Mouse (Mus musculus): ENCODE measurements at regions not wholly inside any gene's neighbourhood (a gene's known extent, or its start where the extent isn't known, plus 50 kb on each side); places are given as distances from the start of the nearest gene placed in this dataset.

DNA sequence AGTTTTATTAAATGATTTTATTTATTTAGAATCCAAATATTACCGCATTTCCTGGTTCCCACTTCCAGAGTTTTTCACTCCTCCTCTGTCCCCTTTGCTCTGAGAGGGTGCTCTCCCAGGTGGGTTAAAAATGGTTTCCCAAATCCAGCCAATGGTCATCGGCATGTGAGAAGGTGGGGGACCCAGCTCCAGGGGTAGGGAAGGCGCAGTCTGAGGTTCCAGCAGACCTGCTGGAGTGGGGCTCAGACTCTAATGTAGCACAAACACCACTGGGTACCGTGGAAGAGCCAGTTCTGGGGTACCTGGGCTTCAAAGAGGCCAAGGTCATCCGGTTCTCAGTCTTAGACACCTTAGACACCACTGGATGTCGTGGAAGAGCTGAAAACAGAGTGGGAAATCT is 875.6 kb downstream of the Fscb start:
- DNase-seq (ENCODE audit: low read depth, low spot score): no peak

DNA sequence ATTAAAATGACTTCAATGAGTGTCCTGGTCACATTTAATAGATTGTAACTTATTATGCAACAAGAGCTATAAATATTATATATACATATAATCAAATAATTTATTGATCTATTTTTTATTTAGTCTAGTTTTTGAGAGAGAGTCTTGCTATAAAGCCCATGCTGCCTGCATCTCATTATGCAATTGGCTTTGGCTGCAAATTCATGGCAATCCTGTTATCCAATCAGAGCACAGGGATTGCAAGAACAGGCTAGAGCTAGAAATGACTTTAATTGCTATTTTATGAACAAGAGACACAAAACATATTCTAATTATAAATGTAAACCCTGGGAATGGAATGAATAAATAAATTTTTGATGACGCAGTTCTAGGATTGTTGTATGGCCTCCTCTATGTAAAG is 919.8 kb downstream of the Fscb start:
- no peak for DNase-seq (ENCODE audit: low read depth, low spot score)

DNA sequence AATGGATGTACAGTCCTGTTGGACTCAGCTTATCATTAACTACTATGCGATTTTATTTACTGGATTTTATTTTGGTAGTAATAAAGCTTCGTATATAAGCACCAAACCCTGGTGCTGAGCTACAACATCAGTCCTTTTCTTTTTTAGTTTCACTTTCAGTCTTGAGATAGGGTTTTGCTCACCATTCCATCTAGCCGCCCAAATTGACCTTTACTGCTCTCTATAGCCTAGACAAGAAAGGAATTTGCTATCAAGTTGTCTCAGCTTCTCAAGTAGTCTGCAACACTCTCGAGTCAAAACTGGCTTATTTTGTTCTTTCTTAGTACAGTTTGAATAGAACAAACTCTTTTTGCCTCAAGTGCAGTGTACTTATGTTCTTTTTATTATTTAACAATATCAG is 921.7 kb downstream of the Fscb start:
- DNase-seq (ENCODE audit: low read depth, low spot score): peak; percentile 3

DNA sequence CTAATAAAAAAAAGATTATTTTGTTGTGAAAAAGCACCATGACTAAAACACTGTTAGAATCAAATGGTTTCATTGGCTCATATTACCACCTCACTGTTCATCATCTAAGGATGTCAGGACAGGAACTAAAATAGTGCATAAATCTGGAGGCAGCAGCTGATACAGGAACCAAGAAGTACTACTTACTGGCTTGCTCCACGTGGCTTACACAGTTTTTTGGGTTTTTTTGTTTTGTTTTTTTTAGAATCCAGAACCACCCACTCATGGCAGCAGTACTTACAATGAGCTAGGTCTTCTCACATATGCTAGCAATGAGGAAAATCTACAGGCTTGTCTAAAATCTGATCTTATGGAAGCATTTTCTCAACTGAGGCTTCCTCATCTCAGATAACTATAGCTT is 940.4 kb downstream of the Fscb start:
- DNase-seq (ENCODE audit: low read depth, low spot score): peak; percentile 56

DNA sequence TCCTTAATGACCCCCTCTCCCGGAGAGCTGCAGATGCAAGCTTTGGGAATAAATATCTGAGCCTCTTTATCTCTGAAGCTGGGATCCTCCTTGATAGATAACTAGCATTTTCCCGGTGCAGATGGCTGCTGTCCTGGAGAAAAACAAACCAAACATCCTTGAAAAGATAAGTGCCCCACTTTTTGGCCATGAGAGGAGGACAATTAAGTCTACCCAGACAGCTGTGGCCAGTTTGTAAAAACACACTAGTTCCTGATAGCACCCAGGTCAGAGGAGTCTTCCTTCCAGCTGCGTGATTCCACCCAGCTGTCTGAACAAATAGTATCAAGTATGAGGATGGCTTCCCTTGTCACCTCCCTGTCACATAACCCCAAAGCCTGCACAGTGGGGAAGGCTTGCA is 970.7 kb downstream of the Fscb start:
- DNase-seq (ENCODE audit: low read depth, low spot score): no peak

DNA sequence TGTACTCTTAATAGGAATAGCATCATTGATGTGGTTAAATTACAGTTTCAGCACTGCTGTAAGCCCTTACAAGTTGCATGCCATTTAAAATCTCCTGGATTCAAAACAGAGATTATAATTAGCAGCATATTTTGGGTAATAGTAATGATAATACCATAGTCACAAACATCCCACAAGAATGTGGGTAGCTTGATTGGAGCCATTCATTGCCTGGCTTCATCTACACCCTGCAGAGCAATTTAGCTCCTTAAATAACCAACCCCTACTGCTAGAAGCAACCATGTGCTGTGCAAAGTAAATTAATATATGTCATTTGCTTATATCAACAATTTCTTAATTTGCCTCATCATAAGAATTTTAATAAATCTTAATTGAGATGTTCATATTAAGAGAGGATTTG is 984.1 kb downstream of the Fscb start:
- peak; percentile 15 for DNase-seq (ENCODE audit: low read depth, low spot score)

DNA sequence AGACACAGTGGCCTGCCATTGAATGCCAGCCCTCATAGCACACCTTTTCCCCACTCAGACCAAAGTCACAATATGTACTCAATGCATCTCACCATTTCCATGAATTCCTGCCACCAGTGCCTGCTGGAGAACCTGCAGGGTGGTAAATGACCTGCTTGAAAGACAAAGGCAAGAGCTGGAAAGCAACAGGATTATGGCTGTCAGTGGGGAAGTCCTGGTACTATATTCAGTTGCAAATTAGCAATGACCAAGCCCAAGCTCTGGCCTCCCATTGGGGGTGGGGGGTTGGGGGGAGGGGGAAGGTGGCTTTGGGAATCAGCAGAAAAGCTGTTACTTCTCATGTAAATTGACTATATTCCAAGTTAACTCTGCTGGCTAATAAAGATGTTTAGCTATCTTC is 990.4 kb downstream of the Fscb start:
- DNase-seq (ENCODE audit: low read depth, low spot score): no peak

DNA sequence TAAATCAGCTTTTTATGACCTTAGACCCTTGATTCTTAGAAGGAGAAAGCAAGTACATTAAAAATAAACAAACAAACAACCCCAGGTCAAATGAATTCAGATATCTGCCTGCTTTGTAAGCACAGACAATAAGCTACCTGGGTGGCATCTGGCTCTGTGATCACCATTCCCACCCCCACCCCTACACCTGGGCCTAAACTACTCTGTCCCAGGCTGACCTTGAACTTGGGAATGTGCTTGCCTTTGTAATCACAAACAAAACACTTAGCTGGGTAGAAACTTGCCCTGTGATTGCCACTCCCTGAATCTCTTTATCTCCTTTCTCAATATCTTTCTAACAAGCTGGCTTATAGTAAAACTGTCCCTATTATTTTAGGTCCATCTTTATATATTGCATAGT is 1005.6 kb downstream of the Fscb start:
- no peak for DNase-seq (ENCODE audit: low read depth, low spot score)

Data from brain, adult 2 months (tissue).